Mouse (Mus musculus) spleen, adult 2 months (tissue): ENCODE data around the gene Gm49661. TPM values are rescaled to one million over a fixed set of nuclear protein-coding genes. Genes with fewer than 3 reads are reported as not detected.

ENCODE experiments used
- DNase-seq, 2 experiments: peaks; one replicate each; pipeline versions ENCODE4 v3.0.0 to v3.0.0-alpha.2; 2012 to 2021; ENCODE audit warnings: low spot score in 2 of 2, low read depth in 1 of 2
- H3K27ac ChIP-seq: fragments of 200-500 bp; 2 replicates; pipeline ENCODE4 v1.5.1; 2012; ENCODE audit warnings: low read length, inconsistent platforms; ENCODE audit not compliant: insufficient read depth
- H3K27me3 ChIP-seq: fragments of 200-500 bp; 2 replicates; pipeline ENCODE4 v1.6.1; 2012; ENCODE audit warnings: mild to moderate bottlenecking, moderate library complexity, low read length, inconsistent platforms; ENCODE audit not compliant: control insufficient read depth, insufficient read depth
- H3K36me3 ChIP-seq: fragments of 200-500 bp; 2 replicates; pipeline ENCODE4 v1.6.1; 2012; ENCODE audit warnings: mild to moderate bottlenecking, low read length, inconsistent platforms; ENCODE audit not compliant: control insufficient read depth, insufficient read depth
- H3K4me1 ChIP-seq: fragments of 200-500 bp; 2 replicates; pipeline ENCODE4 v1.6.1; 2011; ENCODE audit warnings: inconsistent platforms; ENCODE audit not compliant: control insufficient read depth, insufficient read depth, insufficient read length
- H3K4me3 ChIP-seq: fragments of 200-500 bp; 2 replicates; pipeline ENCODE4 v1.5.1; 2011; ENCODE audit warnings: mild to moderate bottlenecking, inconsistent platforms; ENCODE audit not compliant: insufficient read depth, insufficient read length; ENCODE audit errors: extremely low read depth
- CTCF ChIP-seq: fragments of 200-500 bp; IDR thresholded peaks from 2 replicates; pipeline ENCODE4 v1.5.1; 2011; ENCODE audit warnings: mild to moderate bottlenecking, inconsistent platforms; ENCODE audit not compliant: insufficient read depth, insufficient read length, insufficient replicate concordance; ENCODE audit errors: extremely low read depth
- POLR2A ChIP-seq: fragments of 200-500 bp; IDR thresholded peaks from 2 replicates; pipeline ENCODE4 v1.6.1; 2011; ENCODE audit warnings: low read depth, low read length, inconsistent platforms
- whole genome bisulfite sequencing: fragments of 180-500 bp; shearing (Covaris S2); methylation state at CpG from one replicate; pipeline ENCODE4 v1.1.7; 2018; 5-methylcytosine and 5-hydroxymethylcytosine counted together
- polyA plus RNA-seq: library from polyadenylated mRNA; depleted of rRNA; stranded (reverse); fragments of >200 nt; gene quantifications from 2 replicates; pipeline ENCODE4 v1.2.3, GENCODE M21; 2012

Gene Gm49661
- polyA plus RNA-seq, 1 experiment: not detected

DNA sequence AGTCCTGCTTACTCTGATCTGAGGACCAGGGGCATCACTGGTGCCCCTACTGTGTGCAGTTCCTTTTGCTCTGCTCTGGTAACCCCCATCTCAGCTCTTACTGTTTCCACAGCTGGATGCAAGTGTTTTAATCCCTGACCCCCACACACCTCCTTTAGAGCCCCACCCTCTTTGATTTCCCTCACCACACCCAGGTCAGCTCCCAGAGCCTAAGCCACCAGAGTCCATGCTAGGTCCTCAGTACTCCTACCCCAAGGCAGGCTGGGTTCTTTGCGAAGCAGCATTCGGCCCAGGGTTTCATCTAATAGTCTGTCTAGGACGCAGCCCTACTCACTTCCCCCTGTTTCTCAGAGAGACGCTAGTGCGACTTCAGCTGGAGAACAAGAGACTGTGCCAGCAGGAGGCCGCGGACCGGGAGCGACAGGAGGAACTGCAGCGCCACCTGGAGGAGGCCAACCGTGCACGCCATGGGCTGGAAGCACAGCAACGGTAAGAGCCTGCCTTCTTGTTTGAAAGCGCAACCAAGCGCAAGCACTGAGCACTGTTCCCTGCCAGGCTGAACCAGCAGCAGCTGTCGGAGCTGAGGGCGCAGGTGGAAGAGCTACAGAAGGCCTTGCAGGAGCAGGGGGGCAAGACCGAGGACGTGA lies 28.5 kb upstream of the Gm49661 start:
- Histone ChIP-seq H3K4me3 (no peak overlapping the region), H3K36me3 (no peaks in the 10 kb centered on the region), H3K4me1 (peaks cover 2% of the 10 kb centered on the region; the same call in 1 of the 2 replicates), H3K27me3 (no peaks in the 10 kb centered on the region), H3K27ac (no peak overlapping the region)
- peak; percentile 80 to 91 for DNase-seq
- TF ChIP-seq POLR2A: no peak
- peak; percentile 100 for TF ChIP-seq CTCF
- WGBS: 3% methylated on average over 19 of the region's 19 CpGs

DNA sequence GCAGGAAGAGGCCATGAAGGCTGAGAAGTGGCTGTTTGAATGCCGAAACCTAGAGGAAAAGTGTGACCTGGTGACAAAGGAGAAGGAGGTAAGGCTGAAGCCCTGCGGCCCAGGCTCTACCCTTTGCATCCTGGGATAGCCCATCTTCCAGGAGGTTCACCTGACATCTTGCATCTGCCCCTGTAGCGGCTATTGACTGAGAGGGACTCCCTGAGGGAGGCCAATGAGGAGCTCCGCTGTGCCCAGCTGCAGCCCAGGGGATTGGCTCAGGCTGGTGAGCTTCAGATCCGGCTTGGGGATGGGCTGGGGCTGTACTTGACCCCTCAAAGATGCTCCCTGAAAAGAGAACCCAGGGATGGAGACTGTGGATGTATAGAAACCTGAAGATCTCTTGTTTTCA lies 27.7 kb upstream of the Gm49661 start:
- Histone ChIP-seq H3K27ac (no peak overlapping the region), H3K27me3 (no peaks in the 10 kb centered on the region), H3K36me3 (no peaks in the 10 kb centered on the region), H3K4me3 (no peak overlapping the region), H3K4me1 (peaks cover 2% of the 10 kb centered on the region; the same call in 1 of the 2 replicates)
- WGBS: 96% methylated on average over 5 of the region's 5 CpGs
- TF ChIP-seq CTCF: no peak
- no peak for TF ChIP-seq POLR2A
- DNase-seq: no peak

DNA sequence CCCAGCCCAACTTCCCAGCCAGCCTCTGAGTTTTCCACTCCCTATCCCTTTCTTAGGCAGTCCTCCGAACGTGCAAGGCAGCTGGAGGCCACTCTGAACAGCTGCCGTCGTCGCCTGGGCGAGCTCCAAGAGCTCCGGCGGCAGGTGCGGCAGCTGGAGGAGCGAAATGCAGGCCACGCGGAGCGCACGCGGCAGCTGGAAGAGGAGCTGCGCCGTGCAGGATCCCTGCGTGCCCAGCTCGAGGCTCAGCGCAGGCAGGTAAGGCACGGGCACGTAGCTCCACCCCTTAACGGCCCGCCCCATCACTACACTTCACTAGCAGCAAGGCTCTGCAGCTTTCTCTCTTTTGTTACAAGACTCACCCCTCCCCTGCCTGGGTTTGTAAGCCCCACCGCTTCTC lies 26.4 kb upstream of the Gm49661 start:
- Histone ChIP-seq H3K4me3 (no peak overlapping the region), H3K27ac (no peak overlapping the region), H3K27me3 (no peaks in the 10 kb centered on the region), H3K36me3 (no peaks in the 10 kb centered on the region), H3K4me1 (peaks cover 2% of the 10 kb centered on the region; the same call in 1 of the 2 replicates)
- no peak for TF ChIP-seq CTCF
- no peak for TF ChIP-seq POLR2A
- DNase-seq: no peak
- WGBS: 90% methylated on average over 25 of the region's 25 CpGs

DNA sequence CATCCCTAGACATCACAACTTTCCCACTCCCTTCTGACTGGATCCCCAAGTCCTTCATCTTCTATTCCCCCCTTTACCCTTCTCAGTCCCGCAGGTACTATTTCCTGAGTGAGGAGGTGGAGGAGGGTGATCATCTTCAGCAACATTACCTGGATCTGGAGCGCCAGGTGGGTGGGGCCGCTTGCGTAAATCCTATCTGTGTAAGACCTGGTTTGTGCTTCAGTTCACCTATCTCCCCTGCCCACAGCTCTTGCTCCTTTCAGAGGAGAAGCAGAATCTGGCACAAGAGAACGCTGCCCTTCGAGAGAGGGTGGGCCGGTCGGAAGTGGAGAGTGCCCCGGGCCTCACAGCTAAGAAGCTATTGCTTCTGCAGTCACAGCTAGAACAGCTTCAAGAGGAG lies 25.1 kb upstream of the Gm49661 start:
- H3K4me3 ChIP-seq: no peak overlapping the region
- 97% methylated on average over 9 of the region's 9 CpGs for WGBS
- peaks cover 2% of the 10 kb centered on the region; the same call in 1 of the 2 replicates for H3K4me1 ChIP-seq

DNA sequence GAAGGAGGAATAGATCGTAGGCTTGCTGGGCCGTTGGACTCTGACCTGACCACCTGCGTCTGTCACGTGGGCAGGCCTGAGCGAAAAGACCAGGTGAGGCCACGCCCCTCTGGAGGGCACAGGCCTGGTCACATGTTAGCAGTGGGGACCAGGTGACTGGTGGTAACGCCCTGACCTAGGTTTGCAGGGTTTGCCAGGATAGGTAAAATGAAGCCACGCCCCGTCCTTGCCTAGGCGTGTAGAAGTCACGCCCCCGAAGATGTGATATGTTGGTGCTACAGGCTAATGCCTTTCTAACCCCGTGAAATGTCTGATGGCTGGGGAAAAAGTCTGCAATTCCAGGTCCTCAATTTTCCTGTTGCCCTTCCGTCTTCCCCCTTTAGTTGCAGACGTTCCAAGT lies 21.6 kb upstream of the Gm49661 start:
- Histone ChIP-seq H3K27ac (no peak overlapping the region), H3K36me3 (no peaks in the 10 kb centered on the region), H3K4me3 (peak overlapping the region; percentile 53), H3K4me1 (no peaks in the 10 kb centered on the region; the same call in 1 of the 2 replicates), H3K27me3 (no peaks in the 10 kb centered on the region)
- 10% methylated on average over 15 of the region's 15 CpGs for WGBS
- peak in 1 of 2 experiments; percentile 43 for DNase-seq
- TF ChIP-seq POLR2A: no peak
- no peak for TF ChIP-seq CTCF

More for the DNA sequence above, 25.1 kb upstream of the Gm49661 start:
- no peaks in the 10 kb centered on the region for H3K27me3 ChIP-seq
- H3K27ac ChIP-seq: no peak overlapping the region
- no peak for DNase-seq
- no peaks in the 10 kb centered on the region for H3K36me3 ChIP-seq
- no peak for TF ChIP-seq CTCF
- no peak for TF ChIP-seq POLR2A

DNA sequence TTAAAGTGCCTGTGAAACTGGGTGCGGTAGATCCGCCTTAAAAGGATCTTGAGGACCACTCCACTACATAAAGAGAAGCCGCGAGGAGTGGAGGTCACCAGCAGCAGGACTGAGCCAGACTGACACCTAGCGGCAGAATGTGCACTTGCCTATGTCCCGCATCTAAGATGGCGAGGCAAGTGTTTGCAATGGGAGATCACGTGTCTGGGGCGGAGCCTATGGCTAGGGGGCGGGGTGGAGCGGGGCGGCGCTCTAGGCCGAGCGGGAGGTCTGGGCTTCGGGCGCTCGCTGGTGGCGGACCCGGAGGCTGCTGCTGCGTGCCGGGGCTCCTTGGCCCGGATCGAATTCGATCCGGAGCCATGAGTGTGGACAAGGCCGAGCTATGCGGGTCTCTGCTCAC lies 21.1 kb upstream of the Gm49661 start, which contains the start of gene Hook2:
Gene Hook2, plus strand, starts transcription at position 255 of the 400 bp plus-strand sequence.
- Histone ChIP-seq H3K27ac (peak within 1 kb of the TSS; percentile 70), H3K4me1 (no peaks in the 10 kb centered on the region; the same call in none of the 2 replicates), H3K4me3 (peak within 1 kb of the TSS; percentile 53), H3K27me3 (no peaks in the 10 kb centered on the region), H3K36me3 (no peaks in the 10 kb centered on the region)
- peak; percentile 98 for DNase-seq
- TF ChIP-seq POLR2A: no peak; the same call in 1 of the 2 replicates
- TF ChIP-seq CTCF: peak; percentile 96
- WGBS: under 1% methylated on average over 28 of the region's 28 CpGs

DNA sequence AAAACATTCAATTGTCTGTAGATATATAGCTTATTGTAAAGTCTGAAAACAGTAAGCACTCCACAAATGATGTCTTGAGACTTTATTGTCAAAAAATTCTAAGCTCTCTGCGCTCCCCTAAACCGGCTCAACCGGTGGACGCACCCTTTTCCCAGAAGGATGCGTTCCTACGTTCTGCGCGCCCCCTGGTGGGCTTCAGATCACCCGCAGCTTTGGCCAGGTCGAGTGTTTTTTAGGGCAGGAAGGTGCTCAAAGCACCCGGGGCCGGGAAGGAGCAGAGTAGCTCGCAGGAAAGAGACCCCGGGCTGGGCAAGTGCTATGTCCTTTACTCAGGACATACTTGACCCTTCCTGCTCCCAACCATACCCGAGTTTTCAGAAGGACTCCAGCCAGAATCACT lies 20.6 kb upstream of the Gm49661 start:
- peak overlapping the region; percentile 70 for H3K27ac ChIP-seq
- TF ChIP-seq CTCF (peak; percentile 95), POLR2A (no peak)
- no peaks in the 10 kb centered on the region for H3K36me3 ChIP-seq
- H3K4me3 ChIP-seq: peak overlapping the region; percentile 41; the same call in 1 of the 2 replicates
- H3K27me3 ChIP-seq: no peaks in the 10 kb centered on the region
- under 1% methylated on average over 15 of the region's 15 CpGs for WGBS
- peaks cover 3% of the 10 kb centered on the region for H3K4me1 ChIP-seq
- DNase-seq: peak in 1 of 2 experiments; percentile 89
